ENCODE assay signal across 9 mouse cellular contexts in genomic region chr11:50381311-50381710, GRCm38 (mm10). TPM values are rescaled to one million over a fixed set of nuclear protein-coding genes. Genes with fewer than 3 reads are reported as not detected.
DNase-seq lines count a peak whose midpoint lies in the region; ATAC-seq and TF ChIP-seq lines count a peak whose summit lies in the region.
"Had no signal": no experiment of that assay in that cellular context is flagged by ENCODE, and none has a peak within 500 bp of the region (broad histone marks: within the 10 kb centered on the region; RNA-seq: fewer than 3 reads in every experiment).

No protein-coding gene starts in this region.

- H3K27ac ChIP-seq in heart, embryonic 10.5 days: no peak overlapping the region
- no peak overlapping the region for H3K27ac ChIP-seq in ES-Bruce4 (ENCODE audit: insufficient read depth, low read length)
- H3K27ac ChIP-seq in hindbrain, embryonic 10.5 days: no peak overlapping the region
- no peak overlapping the region for H3K27ac ChIP-seq in liver, embryonic 16.5 days (ENCODE audit: low read length)

- DNase-seq in heart, embryonic 10.5 days (ENCODE audit: low spot score): peak; percentile 38
- no peak for DNase-seq in heart, postnatal 4 days
- no peak for DNase-seq in hindbrain, embryonic 10.5 days (ENCODE audit: low spot score)
- DNase-seq in retina, postnatal 1 day: no peak
- no peak for DNase-seq in embryo, embryonic 10.5 days (ENCODE audit: low spot score)
- no peak for DNase-seq in right cerebral cortex, postnatal 10 days (ENCODE audit: low spot score in 2 of 2)

- no peaks in the 10 kb centered on the region for H3K27me3 ChIP-seq in heart, embryonic 10.5 days (ENCODE audit: insufficient read depth, poor library complexity, severe bottlenecking)
- H3K27me3 ChIP-seq in ES-Bruce4 (ENCODE audit: control insufficient read depth, insufficient read depth, low read length, poor library complexity, severe bottlenecking): no peaks in the 10 kb centered on the region
- H3K27me3 ChIP-seq in hindbrain, embryonic 10.5 days (ENCODE audit: insufficient read depth, poor library complexity, severe bottlenecking): no peaks in the 10 kb centered on the region
- no peaks in the 10 kb centered on the region for H3K27me3 ChIP-seq in liver, embryonic 16.5 days (ENCODE audit: control insufficient read depth, insufficient read depth, low read depth, low read length)

- H3K9ac ChIP-seq in ES-Bruce4 (ENCODE audit: low read depth, poor library complexity, severe bottlenecking): 0 out of 2 replicates have a peak overlapping the region, but pooled peaks have one; percentile 3
- H3K9ac ChIP-seq in liver, embryonic 16.5 days (ENCODE audit: low read depth, low read length): no peak overlapping the region

- H3K36me3 ChIP-seq in heart, embryonic 10.5 days: peaks cover 68% of the 10 kb centered on the region
- peaks cover 64% of the 10 kb centered on the region for H3K36me3 ChIP-seq in ES-Bruce4 (ENCODE audit: control insufficient read depth, insufficient read depth, low read length, poor library complexity, severe bottlenecking)
- peaks cover 79% of the 10 kb centered on the region for H3K36me3 ChIP-seq in hindbrain, embryonic 10.5 days
- peaks cover 32% of the 10 kb centered on the region for H3K36me3 ChIP-seq in liver, embryonic 16.5 days (ENCODE audit: control insufficient read depth, insufficient read depth)

- no peak for TF ChIP-seq CTCF in ES-Bruce4 (IDR thresholded peaks at IDR 0.05; ENCODE audit: low read depth, low read length)

- H3K4me1 ChIP-seq in heart, embryonic 10.5 days: peaks cover 14% of the 10 kb centered on the region
- no peaks in the 10 kb centered on the region for H3K4me1 ChIP-seq in ES-Bruce4 (ENCODE audit: control insufficient read depth, insufficient read depth, low read length)
- peaks cover 33% of the 10 kb centered on the region for H3K4me1 ChIP-seq in hindbrain, embryonic 10.5 days (replicated peaks)
- peaks cover 15% of the 10 kb centered on the region for H3K4me1 ChIP-seq in liver, embryonic 16.5 days (ENCODE audit: control insufficient read depth, low read depth, low read length)

- TF ChIP-seq POLR2A in ES-Bruce4 (IDR thresholded peaks at IDR 0.05; ENCODE audit: insufficient read depth, low read length): no peak

- ATAC-seq in liver, embryonic 16.5 days (ENCODE audit: low read depth): no peak

- TF ChIP-seq EP300 in ES-Bruce4 (IDR thresholded peaks at IDR 0.05; ENCODE audit: insufficient read depth, low read depth, low read length): no peak

- peak overlapping the region; percentile 29; the same call in 1 of the 2 replicates for H3K4me2 ChIP-seq in liver, embryonic 16.5 days (ENCODE audit: low read depth, low read length)

- no peak overlapping the region for H3K4me3 ChIP-seq in heart, embryonic 10.5 days
- H3K4me3 ChIP-seq in ES-Bruce4 (ENCODE audit: low read depth, low read length): no peak overlapping the region
- peak overlapping the region; percentile 80 for H3K4me3 ChIP-seq in hindbrain, embryonic 10.5 days
- H3K4me3 ChIP-seq in liver, embryonic 16.5 days (ENCODE audit: low read depth, low read length): no peak overlapping the region

- 63% methylated on average over 4 of the region's 4 CpGs for WGBS in heart, embryonic 10.5 days
- 63% methylated on average over 4 of the region's 4 CpGs for WGBS in hindbrain, embryonic 10.5 days
- 49% methylated on average over 4 of the region's 4 CpGs for WGBS in liver, embryonic 16.5 days (ENCODE audit: insufficient replicate concordance)

- no peaks in the 10 kb centered on the region for H3K9me3 ChIP-seq in heart, embryonic 10.5 days
- H3K9me3 ChIP-seq in ES-Bruce4 (replicated peaks; ENCODE audit: control insufficient read depth, insufficient read depth, low read length, poor library complexity, severe bottlenecking): no peaks in the 10 kb centered on the region
- H3K9me3 ChIP-seq in hindbrain, embryonic 10.5 days: no peaks in the 10 kb centered on the region
- H3K9me3 ChIP-seq in liver, embryonic 16.5 days (replicated peaks; ENCODE audit: control insufficient read depth, low read length): no peaks in the 10 kb centered on the region

RNA-seq across cellular contexts. Expression of gene Hnrnph1, which starts 4.5 kb away (rescaled TPM):
- 253 and 367 TPM in 2 replicates for polyA plus RNA-seq in heart, embryonic 10.5 days (2016; fragmentation: Nextera tagmentation; extraction: Ambion mirVana)
- total RNA-seq in heart, postnatal 4 days (2021): 100 to 1,000 TPM; 191 to 216 TPM
- 531 and 559 TPM in 2 replicates for polyA plus RNA-seq in ES-Bruce4 (2011; ENCODE audit: insufficient read depth, insufficient read length, low read depth, missing spikeins)
- polyA plus RNA-seq in hindbrain, embryonic 10.5 days (2016; fragmentation: Nextera tagmentation; extraction: Ambion mirVana): 502 and 622 TPM in 2 replicates
- polyA plus RNA-seq in liver, embryonic 16.5 days (2015; fragmentation: Nextera tagmentation; extraction: Ambion mirVana): 93.6 and 95.8 TPM in 2 replicates

RNA-seq across cellular contexts. Expression of gene Cby3, which starts 27.0 kb away (rescaled TPM):
- polyA plus RNA-seq in heart, embryonic 10.5 days (2016; fragmentation: Nextera tagmentation; extraction: Ambion mirVana): 0.39 TPM in 1 of 2 replicates, not detected in the other
- not detected for total RNA-seq in heart, postnatal 4 days (2021)
- polyA plus RNA-seq in ES-Bruce4 (2011; ENCODE audit: insufficient read depth, insufficient read length, low read depth, missing spikeins): not detected in 2 replicates
- 0.24 TPM in 1 of 2 replicates, not detected in the other for polyA plus RNA-seq in hindbrain, embryonic 10.5 days (2016; fragmentation: Nextera tagmentation; extraction: Ambion mirVana)
- polyA plus RNA-seq in liver, embryonic 16.5 days (2015; fragmentation: Nextera tagmentation; extraction: Ambion mirVana): not detected in 2 replicates
- total RNA-seq: liver, adult 2 months had no signal
- polyA plus RNA-seq: liver, adult 2 months had no signal

RNA-seq across cellular contexts. Expression of gene Rufy1, which starts 49.6 kb away (rescaled TPM):
- polyA plus RNA-seq in heart, embryonic 10.5 days (2016; fragmentation: Nextera tagmentation; extraction: Ambion mirVana): 16.6 and 18.3 TPM in 2 replicates
- 10 to 100 TPM; 27.1 to 27.9 TPM for total RNA-seq in heart, postnatal 4 days (2021)
- polyA plus RNA-seq in ES-Bruce4 (2011; ENCODE audit: insufficient read depth, insufficient read length, low read depth, missing spikeins): 13.0 and 13.8 TPM in 2 replicates
- polyA plus RNA-seq in hindbrain, embryonic 10.5 days (2016; fragmentation: Nextera tagmentation; extraction: Ambion mirVana): 20.9 and 22.5 TPM in 2 replicates
- 6.0 and 8.4 TPM in 2 replicates for polyA plus RNA-seq in liver, embryonic 16.5 days (2015; fragmentation: Nextera tagmentation; extraction: Ambion mirVana)

RNA-seq across cellular contexts. Expression of gene Canx, which starts 55.8 kb away (rescaled TPM):
- polyA plus RNA-seq in heart, embryonic 10.5 days (2016; fragmentation: Nextera tagmentation; extraction: Ambion mirVana): 354 and 363 TPM in 2 replicates
- total RNA-seq in heart, postnatal 4 days (2021): 100 to 1,000 TPM; 322 to 335 TPM
- 628 and 681 TPM in 2 replicates for polyA plus RNA-seq in ES-Bruce4 (2011; ENCODE audit: insufficient read depth, insufficient read length, low read depth, missing spikeins)
- polyA plus RNA-seq in hindbrain, embryonic 10.5 days (2016; fragmentation: Nextera tagmentation; extraction: Ambion mirVana): 242 and 331 TPM in 2 replicates
- 172 and 184 TPM in 2 replicates for polyA plus RNA-seq in liver, embryonic 16.5 days (2015; fragmentation: Nextera tagmentation; extraction: Ambion mirVana)
